Mouse (Mus musculus) G1E (cell line): ENCODE measurements around the gene Reln. TPM values are rescaled to one million over a fixed set of nuclear protein-coding genes. Genes with fewer than 3 reads are reported as not detected.

ENCODE experiments used
- ATAC-seq: 2 replicates; pipeline ENCODE4 v1.8.0; 2016; ENCODE audit warnings: mild to moderate bottlenecking; ENCODE audit not compliant: insufficient number of reproducible peaks, poor library complexity, low FRiP score, severe bottlenecking; ENCODE audit errors: extremely low read depth
- DNase-seq: peaks from one replicate; pipeline ENCODE4 v3.0.0; 2012; ENCODE audit warnings: low spot score
- H3K27me3 ChIP-seq: 2 replicates; pipeline ENCODE4 v1.6.1; 2012; ENCODE audit warnings: mild to moderate bottlenecking, low read length, inconsistent platforms; ENCODE audit not compliant: insufficient read depth
- H3K36me3 ChIP-seq: replicated peaks from 2 replicates; pipeline ENCODE3; 2012; ENCODE audit warnings: mild to moderate bottlenecking, inconsistent platforms
- H3K4me1 ChIP-seq: 2 replicates; pipeline ENCODE4 v1.6.1; 2012; ENCODE audit warnings: low read depth, low read length, inconsistent platforms, mixed read lengths; ENCODE audit not compliant: insufficient read depth
- H3K4me3 ChIP-seq: 2 replicates; pipeline ENCODE4 v1.5.1; 2012; ENCODE audit warnings: low read depth, mild to moderate bottlenecking, inconsistent platforms, low read length, moderate library complexity, mixed read lengths
- H3K9me3 ChIP-seq: replicated peaks from 2 replicates; pipeline ENCODE4 v1.6.1; 2012; ENCODE audit warnings: inconsistent platforms
- CTCF ChIP-seq: IDR thresholded peaks from 2 replicates; pipeline ENCODE4 v1.5.1; 2012; ENCODE audit warnings: low read depth, low read length, inconsistent platforms, mixed read lengths
- GATA1 ChIP-seq: IDR thresholded peaks from 2 replicates; pipeline ENCODE4 v1.6.1; 2012; ENCODE audit warnings: borderline replicate concordance, low read length, inconsistent platforms, mixed read lengths
- GATA2 ChIP-seq: IDR thresholded peaks from 2 replicates; pipeline ENCODE4 v1.6.1; 2012; ENCODE audit warnings: low read depth, low read length, inconsistent platforms, borderline replicate concordance
- POLR2AphosphoS5 ChIP-seq: IDR thresholded peaks from 2 replicates; pipeline ENCODE4 v1.6.1; 2012; ENCODE audit warnings: low read depth, low read length, inconsistent platforms; ENCODE audit not compliant: insufficient replicate concordance
- TAL1 ChIP-seq: conservative IDR thresholded peaks from 2 replicates; pipeline ENCODE4 v1.6.1; 2012; ENCODE audit warnings: low read depth, low read length, inconsistent platforms, mixed read lengths
- polyA plus RNA-seq: library from polyadenylated mRNA; stranded (reverse); fragments of >175 nt; gene quantifications from 2 replicates; pipeline ENCODE4 v1.2.3, GENCODE M21; 2012
- total RNA-seq, 2 experiments: library from RNA; stranded (forward) in 1 of 2; stranded (reverse) in 1 of 2; fragments of 200-1000 nt in 1 of 2; fragments of >200 nt in 1 of 2; fragmentation: Nextera tagmentation in 1 of 2; gene quantifications; 2 replicates each; pipeline ENCODE4 v1.2.3; 2014 to 2017

Reln gene
- total RNA-seq (2014; fragmentation: Nextera tagmentation) (42.8 TPM in 1 of 2 replicates, not detected in the other), total RNA-seq (2017) (0.70 and 1.1 TPM in 2 replicates), polyA plus RNA-seq (0.04 and 0.06 TPM in 2 replicates)

- no peak for DNase-seq
- Histone ChIP-seq H3K36me3 (no peaks in the 10 kb centered on the region), H3K9me3 (peaks cover 18% of the 10 kb centered on the region), H3K4me1 (peaks cover 51% of the 10 kb centered on the region), H3K27me3 (peaks cover 28% of the 10 kb centered on the region), H3K4me3 (peak within 1 kb of the TSS; percentile 66)
- TF ChIP-seq TAL1: no peak
- TF ChIP-seq CTCF: no peak
- no peak for TF ChIP-seq GATA1
- no peak for TF ChIP-seq GATA2
- TF ChIP-seq POLR2AphosphoS5: no peak
- no peak for ATAC-seq
These were observed at the start of gene Reln for GRCm38 (mm10) chr5:22344556-22344975. Gene Reln, minus strand, starts transcription at chr5:22344702.

DNA sequence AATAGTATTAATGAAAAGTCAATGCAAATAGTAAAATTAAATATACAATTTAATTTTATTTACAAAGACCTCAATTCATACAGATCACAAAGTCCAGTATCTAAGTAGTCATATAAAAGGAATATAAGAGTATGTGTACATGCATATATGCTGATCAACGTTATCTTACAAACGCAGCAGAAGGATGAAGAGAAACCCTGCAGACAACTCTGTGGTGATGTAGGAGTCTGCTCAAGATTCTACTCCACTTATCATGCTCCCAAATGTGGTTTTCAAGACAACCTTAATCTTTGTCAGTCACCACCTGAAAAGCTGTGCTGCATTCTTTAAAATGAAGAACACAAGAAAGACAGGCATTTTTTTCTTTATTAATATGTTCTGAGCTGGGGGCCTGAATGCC, 44.0 kb upstream of the Reln start:
- H3K4me3 ChIP-seq: no peak overlapping the region
- no peaks in the 10 kb centered on the region for H3K36me3 ChIP-seq
- peaks cover 9% of the 10 kb centered on the region for H3K27me3 ChIP-seq
- ATAC-seq (no peak), DNase-seq (no peak)
- TF ChIP-seq CTCF (no peak), GATA2 (no peak), TAL1 (no peak), GATA1 (no peak), POLR2AphosphoS5 (no peak)
- no peaks in the 10 kb centered on the region for H3K9me3 ChIP-seq
- no peaks in the 10 kb centered on the region for H3K4me1 ChIP-seq

- H3K9me3 ChIP-seq: no peaks in the 10 kb centered on the region
- TF ChIP-seq GATA2: no peak
- no peak for TF ChIP-seq TAL1
- TF ChIP-seq POLR2AphosphoS5: no peak
- TF ChIP-seq GATA1: no peak
- TF ChIP-seq CTCF: no peak
- ATAC-seq (no peak), DNase-seq (no peak)
- no peaks in the 10 kb centered on the region for H3K36me3 ChIP-seq
- H3K4me1 ChIP-seq: peaks cover 7% of the 10 kb centered on the region
- H3K27me3 ChIP-seq: peaks cover 9% of the 10 kb centered on the region; the same call in 1 of the 2 replicates
- no peak overlapping the region for H3K4me3 ChIP-seq
These were observed 16.0 kb upstream of the Reln start for GRCm38 (mm10) chr5:22360510-22360909.

DNA sequence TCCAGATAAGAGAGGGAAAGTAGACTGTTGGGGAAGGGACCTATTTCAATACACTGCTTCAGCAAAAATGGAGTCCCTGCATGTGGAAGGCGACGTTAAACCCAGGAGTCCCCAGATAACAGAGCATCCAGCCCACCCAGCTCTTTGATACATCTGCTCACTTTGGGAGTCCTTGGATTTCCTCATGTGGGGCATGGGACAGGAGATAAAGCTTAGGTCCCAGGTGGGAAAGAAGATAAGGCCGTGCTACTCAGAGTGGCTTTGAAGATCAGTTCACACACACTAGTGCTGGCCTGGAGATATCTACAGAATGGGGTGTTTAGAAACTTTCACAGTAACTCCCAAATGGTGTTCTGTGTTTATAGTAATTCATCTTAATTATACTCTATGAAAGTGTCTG, 3.9 kb upstream of the Reln start:
- Histone ChIP-seq H3K4me3 (no peak overlapping the region; the same call in 1 of the 2 replicates), H3K9me3 (peaks cover 18% of the 10 kb centered on the region), H3K27me3 (peaks cover 17% of the 10 kb centered on the region), H3K36me3 (no peaks in the 10 kb centered on the region), H3K4me1 (peaks cover 62% of the 10 kb centered on the region)
- DNase-seq (peak; percentile 75), ATAC-seq (peak; percentile 94)
- TF ChIP-seq GATA1: no peak
- TF ChIP-seq TAL1: peak; percentile 98

DNA sequence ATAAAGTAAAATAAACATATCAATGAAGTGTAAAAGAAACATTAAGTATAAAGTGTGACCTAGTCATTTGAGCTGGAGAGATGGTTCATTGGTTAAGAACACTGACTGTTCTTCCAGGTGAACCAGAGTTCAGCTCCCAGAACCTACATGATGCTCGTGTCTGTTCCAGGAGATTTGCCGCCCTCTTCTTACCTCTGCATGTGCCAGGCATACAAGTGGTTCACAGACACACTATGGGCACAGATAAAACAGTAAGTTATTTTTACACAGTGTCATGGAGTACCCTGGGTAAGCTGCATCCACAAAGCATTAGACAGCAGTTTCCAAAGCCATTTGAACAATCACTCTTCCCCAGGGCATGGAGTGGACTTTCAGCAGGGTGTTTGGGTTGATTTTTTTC, 3.2 kb upstream of the Reln start:
- H3K4me1 ChIP-seq: peaks cover 62% of the 10 kb centered on the region
- TF ChIP-seq CTCF: no peak
- no peak for TF ChIP-seq GATA1
- no peak for TF ChIP-seq TAL1
- TF ChIP-seq GATA2: no peak
- TF ChIP-seq POLR2AphosphoS5: no peak
- H3K27me3 ChIP-seq: peaks cover 19% of the 10 kb centered on the region
- no peak for DNase-seq
- no peak for ATAC-seq
- no peak overlapping the region for H3K4me3 ChIP-seq
- H3K36me3 ChIP-seq: no peaks in the 10 kb centered on the region
- H3K9me3 ChIP-seq: peaks cover 18% of the 10 kb centered on the region

- H3K36me3 ChIP-seq: no peaks in the 10 kb centered on the region
- no peak for TF ChIP-seq POLR2AphosphoS5
- no peak for TF ChIP-seq TAL1
- H3K4me3 ChIP-seq: no peak overlapping the region
- peaks cover 18% of the 10 kb centered on the region for H3K9me3 ChIP-seq
- peaks cover 26% of the 10 kb centered on the region for H3K27me3 ChIP-seq
- ATAC-seq (no peak), DNase-seq (no peak)
- peaks cover 62% of the 10 kb centered on the region for H3K4me1 ChIP-seq
These were observed 1.6 kb upstream of the Reln start for GRCm38 (mm10) chr5:22345894-22346635.
